Mouse (Mus musculus): Measurements from ENCODE around the gene Coro6. TPM values are rescaled to one million over a fixed set of nuclear protein-coding genes. Genes with fewer than 3 reads are reported as not detected.

The Coro6 gene
- polyA plus RNA-seq, 1 experiment from 2014 or later, result 0.08 TPM

DNA sequence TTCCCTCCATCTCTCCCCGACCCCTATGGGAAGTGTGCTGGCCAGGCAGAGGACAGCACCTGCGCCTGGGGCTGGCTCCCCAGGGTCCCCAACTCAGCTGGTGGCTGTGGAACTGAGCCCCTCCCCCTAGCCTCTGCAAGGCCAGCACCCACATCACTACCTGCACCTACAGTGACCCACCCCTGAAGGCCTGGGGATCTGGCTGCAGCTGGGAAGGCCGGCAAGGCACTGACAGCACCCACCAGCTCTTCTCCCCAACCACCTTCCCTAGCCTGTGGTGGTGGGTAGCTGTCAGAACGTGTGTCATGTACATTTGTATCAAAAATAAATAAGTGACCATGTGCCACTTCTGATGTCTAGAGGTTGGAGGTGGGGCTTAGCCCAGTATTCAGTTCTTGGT is 45.2 kb downstream of the Coro6 start:
- H3K36me3 ChIP-seq, result peaks cover 51% of the 10 kb centered on the region
- peaks cover 11% of the 10 kb centered on the region for H3K4me1 ChIP-seq
- H3K27ac ChIP-seq (replicated peaks), result no peak overlapping the region
- H3K9me3 ChIP-seq, result no peaks in the 10 kb centered on the region
- H3K9ac ChIP-seq (replicated peaks), result no peak overlapping the region
- WGBS, result 76% methylated on average over 4 of the region's 4 CpGs
- H3K4me2 ChIP-seq (replicated peaks), result no peak overlapping the region
- no peak overlapping the region for H3K4me3 ChIP-seq
- 0 out of 2 replicates have a peak, but pooled peaks have one; percentile 18 for ATAC-seq (replicated peaks)
- H3K27me3 ChIP-seq, result no peaks in the 10 kb centered on the region

- Histone ChIP-seq H3K9me3 (no peaks in the 10 kb centered on the region), H3K27ac (replicated peaks) (no peak overlapping the region), H3K9ac (replicated peaks) (peak overlapping the region; percentile 47), H3K4me3 (peak overlapping the region; percentile 41), H3K36me3 (peaks cover 42% of the 10 kb centered on the region), H3K4me2 (replicated peaks) (peak overlapping the region; percentile 70), H3K27me3 (no peaks in the 10 kb centered on the region), H3K4me1 (peaks cover 15% of the 10 kb centered on the region)
- peak; percentile 61 for ATAC-seq (replicated peaks)
- WGBS, result 21% methylated on average over 49 of the region's 49 CpGs
These were observed 46.1 kb downstream of the Coro6 start for GRCm38 (mm10) chr11:77508068-77509021.

GRCm38 (mm10) chr11:77511336-77511735 is 49.1 kb downstream of the Coro6 start:
- H3K4me3 ChIP-seq, result no peak overlapping the region
- H3K9ac ChIP-seq (replicated peaks), result no peak overlapping the region
- H3K27ac ChIP-seq (replicated peaks), result no peak overlapping the region
- H3K36me3 ChIP-seq, result peaks cover 12% of the 10 kb centered on the region
- WGBS, result 85% methylated on average over 5 of the region's 5 CpGs
- peaks cover 19% of the 10 kb centered on the region; the same call in 1 of the 2 replicates for H3K27me3 ChIP-seq
- no peak for ATAC-seq (replicated peaks)
- H3K4me2 ChIP-seq (replicated peaks), result no peak overlapping the region
- H3K4me1 ChIP-seq, result peaks cover 42% of the 10 kb centered on the region
- H3K9me3 ChIP-seq, result no peaks in the 10 kb centered on the region

DNA sequence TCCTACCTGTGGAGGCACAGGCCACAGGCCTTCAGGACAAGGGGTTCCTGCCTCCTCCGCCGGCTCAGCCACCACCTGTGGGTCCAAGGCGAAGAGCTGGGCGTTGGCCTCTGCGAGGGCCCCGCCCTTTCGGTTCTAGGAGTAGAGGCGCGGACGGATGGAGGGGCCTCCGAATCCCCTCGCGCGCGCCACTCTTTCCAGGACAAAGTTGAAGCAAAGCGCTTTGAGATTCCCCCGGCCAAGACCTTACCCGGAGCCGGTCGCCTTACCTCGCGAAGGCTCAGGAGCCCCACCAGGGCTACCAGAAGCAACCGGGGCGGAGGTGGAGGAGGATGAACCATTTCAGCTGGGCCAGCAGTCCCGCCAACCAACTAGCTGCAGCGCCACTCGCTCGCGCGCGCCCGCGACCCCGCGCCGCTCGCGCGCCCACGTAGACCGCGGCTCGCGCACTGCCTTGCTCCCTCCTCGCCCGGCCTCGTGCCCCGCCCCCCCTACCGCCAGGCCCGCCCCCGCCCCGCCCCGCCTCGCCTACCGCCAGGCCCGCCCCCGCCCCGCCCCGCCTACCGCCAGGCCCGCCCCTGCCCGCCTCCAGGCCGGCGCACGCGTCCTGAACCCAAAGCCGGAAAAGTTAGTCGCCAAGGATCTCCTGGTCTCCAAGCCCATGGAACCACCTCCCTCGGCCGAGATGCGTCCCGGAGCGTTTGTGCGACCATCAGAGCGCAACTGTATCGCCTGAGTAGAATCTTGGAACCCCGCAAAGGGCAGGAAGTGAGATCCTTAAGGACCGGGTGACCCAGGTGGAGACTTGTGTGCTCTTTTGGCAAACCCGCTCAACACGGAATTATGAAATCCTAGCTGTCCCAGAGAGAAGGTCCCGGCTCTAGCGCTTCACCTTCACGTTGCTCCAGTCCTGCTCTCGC is 50.9 kb downstream of the Coro6 start:
- under 1% methylated on average over 71 of the region's 84 CpGs for WGBS
- peaks cover 40% of the 10 kb centered on the region for H3K4me1 ChIP-seq

GRCm38 (mm10) chr11:77513811-77514170 is 51.6 kb downstream of the Coro6 start:
- peaks cover 35% of the 10 kb centered on the region for H3K4me1 ChIP-seq
- peak overlapping the region; percentile 78 for H3K4me3 ChIP-seq
- WGBS, result 9% methylated on average over 10 of the region's 10 CpGs
- no peaks in the 10 kb centered on the region for H3K9me3 ChIP-seq
- no peaks in the 10 kb centered on the region for H3K36me3 ChIP-seq
- peaks cover 21% of the 10 kb centered on the region; the same call in 1 of the 2 replicates for H3K27me3 ChIP-seq
- ATAC-seq (replicated peaks), result no peak
- 0 out of 2 replicates have a peak overlapping the region, but pooled peaks have one; percentile 16 for H3K9ac ChIP-seq (replicated peaks)
- H3K27ac ChIP-seq (replicated peaks), result peak overlapping the region; percentile 42; the same call in 1 of the 2 replicates
- peak overlapping the region; percentile 88 for H3K4me2 ChIP-seq (replicated peaks)

More for the DNA sequence above, 50.9 kb downstream of the Coro6 start:
- Histone ChIP-seq H3K27me3 (peaks cover 21% of the 10 kb centered on the region; the same call in 1 of the 2 replicates), H3K4me2 (replicated peaks) (peak overlapping the region; percentile 88), H3K4me3 (peak overlapping the region; percentile 78), H3K36me3 (no peaks in the 10 kb centered on the region), H3K9ac (replicated peaks) (peak overlapping the region; percentile 58), H3K27ac (replicated peaks) (peak overlapping the region; percentile 42; the same call in 1 of the 2 replicates), H3K9me3 (no peaks in the 10 kb centered on the region)
- peak; percentile 53 for ATAC-seq (replicated peaks)

- no peaks in the 10 kb centered on the region for H3K9me3 ChIP-seq
- H3K4me3 ChIP-seq, result peak overlapping the region; percentile 50
- WGBS, result 10% methylated on average over 19 of the region's 19 CpGs
- H3K9ac ChIP-seq (replicated peaks), result 0 out of 2 replicates have a peak overlapping the region, but pooled peaks have one; percentile 44
- ATAC-seq (replicated peaks), result no peak
- peaks cover 21% of the 10 kb centered on the region; the same call in 1 of the 2 replicates for H3K27me3 ChIP-seq
- no peak overlapping the region for H3K27ac ChIP-seq (replicated peaks)
- peak overlapping the region; percentile 88 for H3K4me2 ChIP-seq (replicated peaks)
- H3K36me3 ChIP-seq, result no peaks in the 10 kb centered on the region
- peaks cover 35% of the 10 kb centered on the region for H3K4me1 ChIP-seq
These were observed 52.1 kb downstream of the Coro6 start for GRCm38 (mm10) chr11:77514281-77514831.

GRCm38 (mm10) chr11:77514832-77515636 is 52.8 kb downstream of the Coro6 start, which contains the start of gene Abhd15:
Gene Abhd15 (plus strand): TSS chr11:77515121.
- Histone ChIP-seq H3K9me3 (no peaks in the 10 kb centered on the region), H3K27me3 (peaks cover 21% of the 10 kb centered on the region; the same call in 1 of the 2 replicates), H3K4me1 (peaks cover 35% of the 10 kb centered on the region), H3K4me2 (replicated peaks) (peak within 1 kb of the TSS; percentile 88), H3K4me3 (peak within 1 kb of the TSS; percentile 50), H3K9ac (replicated peaks) (peak within 1 kb of the TSS; percentile 44), H3K36me3 (no peaks in the 10 kb centered on the region), H3K27ac (replicated peaks) (no peak within 1 kb of the TSS)
- under 1% methylated on average over 72 of the region's 72 CpGs for WGBS
- ATAC-seq (replicated peaks), result peak; percentile 49

GRCm38 (mm10) chr11:77515637-77516552 is 53.7 kb downstream of the Coro6 start, which contains the start of gene Trp53i13:
Gene Trp53i13 (minus strand): TSS chr11:77515980.
- H3K27me3 ChIP-seq, result peaks cover 21% of the 10 kb centered on the region; the same call in 1 of the 2 replicates
- H3K9me3 ChIP-seq, result no peaks in the 10 kb centered on the region
- no peak within 1 kb of the TSS for H3K27ac ChIP-seq (replicated peaks)
- H3K4me2 ChIP-seq (replicated peaks), result peak within 1 kb of the TSS; percentile 88
- ATAC-seq (replicated peaks), result no peak; the same call in 1 of the 2 replicates
- H3K36me3 ChIP-seq, result no peaks in the 10 kb centered on the region
- 10% methylated on average over 39 of the region's 39 CpGs for WGBS
- peaks cover 39% of the 10 kb centered on the region for H3K4me1 ChIP-seq
- peak within 1 kb of the TSS; percentile 50 for H3K4me3 ChIP-seq
- H3K9ac ChIP-seq (replicated peaks), result peak within 1 kb of the TSS; percentile 44

DNA sequence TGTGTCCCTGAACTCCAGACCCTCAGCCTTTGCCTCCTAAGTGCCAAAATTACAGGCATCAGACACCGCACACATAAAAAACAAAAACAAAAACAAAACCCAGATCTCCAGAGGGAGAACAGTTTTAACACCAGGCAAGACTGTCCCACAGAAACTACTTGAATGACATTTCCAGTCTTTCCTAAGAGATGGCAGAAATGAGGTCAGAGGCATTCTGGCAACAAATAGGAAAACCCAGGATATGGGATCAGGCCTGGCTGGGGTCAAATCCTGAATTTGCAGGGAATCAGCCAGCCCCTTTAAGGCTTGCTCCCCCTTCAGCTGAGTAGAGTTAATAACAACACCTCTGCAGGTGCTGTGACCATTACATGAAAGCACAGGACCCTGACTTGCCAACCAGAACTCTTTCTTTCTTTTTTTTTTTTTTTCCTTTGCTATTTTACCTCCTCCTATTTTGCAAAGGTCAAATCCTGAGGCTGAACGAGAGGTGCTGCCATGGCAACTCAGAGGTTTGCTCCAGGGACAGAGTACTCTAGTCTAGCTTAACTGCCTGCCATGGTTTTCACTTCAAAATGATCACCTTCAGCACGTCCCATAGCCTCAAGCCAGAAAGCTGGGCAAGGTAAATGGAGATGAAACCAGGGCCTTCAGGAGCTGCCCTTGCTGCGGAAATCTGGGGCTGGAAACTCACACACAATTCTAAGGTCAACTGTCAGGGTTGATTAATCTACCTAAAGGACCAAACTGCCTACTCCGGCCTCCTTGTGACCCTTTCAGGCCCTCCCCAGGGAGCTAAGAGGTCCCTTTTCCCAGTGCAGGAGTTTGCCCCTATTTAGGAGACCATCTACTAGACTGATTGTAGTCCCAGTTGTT is 54.6 kb downstream of the Coro6 start:
- H3K4me1 ChIP-seq, result peaks cover 42% of the 10 kb centered on the region
- H3K27ac ChIP-seq (replicated peaks), result no peak overlapping the region
- 69% methylated on average over 5 of the region's 5 CpGs for WGBS
- no peaks in the 10 kb centered on the region for H3K9me3 ChIP-seq
- no peak overlapping the region for H3K4me2 ChIP-seq (replicated peaks)
- ATAC-seq (replicated peaks), result no peak
- H3K27me3 ChIP-seq, result peaks cover 21% of the 10 kb centered on the region; the same call in 1 of the 2 replicates
- H3K4me3 ChIP-seq, result no peak overlapping the region
- no peak overlapping the region for H3K9ac ChIP-seq (replicated peaks)
- H3K36me3 ChIP-seq, result no peaks in the 10 kb centered on the region
